Mouse (Mus musculus) small intestine, adult 2 months (tissue): ENCODE measurements around the gene Pck1.

Experiments
- CTCF ChIP-seq: fragments of 200-500 bp; IDR thresholded peaks from 2 replicates; pipeline ENCODE4 v1.5.1; 2012; ENCODE audit warnings: low read depth, mild to moderate bottlenecking, control low read depth, inconsistent platforms, low read length, moderate library complexity, mixed read lengths; ENCODE audit not compliant: insufficient replicate concordance, insufficient read length; ENCODE audit errors: extremely low read depth
- POLR2A ChIP-seq: fragments of 200-500 bp; IDR thresholded peaks from 2 replicates; pipeline ENCODE4 v1.6.1; 2012; ENCODE audit warnings: low read depth, mild to moderate bottlenecking, control low read depth, inconsistent platforms, low read length, moderate library complexity

- TF ChIP-seq CTCF: no peak
- TF ChIP-seq POLR2A: no peak
These were observed 26.2 kb downstream of the Pck1 start for GRCm38 (mm10) chr2:173179046-173179445.
